Mouse (Mus musculus) heart, postnatal 14 days (tissue): ENCODE data around the gene Hivep3. TPM values are rescaled to one million over a fixed set of nuclear protein-coding genes. Genes with fewer than 3 reads are reported as not detected.

Source experiments
- DNase-seq, 2 experiments: peaks; one replicate each; pipeline ENCODE4 v3.0.0; 2021 to 2022
- intact Hi-C: fragments of 180-260 bp; cut with DNase I; formaldehyde crosslinking; loops from one replicate; pipeline ENCODE4 v1.15.1; 2025
- total RNA-seq, 2 experiments: library from RNA; stranded (reverse); gene quantifications; 2 replicates each; pipeline ENCODE4 v1.2.3; 2021

The Hivep3 gene
- total RNA-seq, 2 experiments from 2014 or later: 5.7 to 6.3 TPM

GRCm38 (mm10) chr4:119932549-119933257 is 199.1 kb downstream of the Hivep3 start:
- DNase-seq: peak in 1 of 2 experiments; percentile 9
- intact Hi-C loops: no loop called here

GRCm38 (mm10) chr4:119934901-119935300 is 201.3 kb downstream of the Hivep3 start:
- no peak for DNase-seq
- intact Hi-C loops: no loop called here

GRCm38 (mm10) chr4:119937876-119938275 is 204.3 kb downstream of the Hivep3 start:
- intact Hi-C loops: no loop called here
- DNase-seq: peak; percentile 55 to 71

- peak in 1 of 2 experiments; percentile 14 for DNase-seq
- intact Hi-C loops: no loop called here
These were observed 204.9 kb downstream of the Hivep3 start for GRCm38 (mm10) chr4:119938518-119938917.

- no peak for DNase-seq
- intact Hi-C loops: no loop called here
These were observed 206.2 kb downstream of the Hivep3 start for GRCm38 (mm10) chr4:119939786-119940185.

- DNase-seq: no peak
- intact Hi-C loops: no loop called here
These were observed 212.8 kb downstream of the Hivep3 start for GRCm38 (mm10) chr4:119946224-119946887.

- DNase-seq: no peak
- intact Hi-C loops: no loop called here
These were observed 213.9 kb downstream of the Hivep3 start for GRCm38 (mm10) chr4:119947232-119948162.

- DNase-seq: no peak
- intact Hi-C loops: no loop called here
These were observed 214.8 kb downstream of the Hivep3 start for GRCm38 (mm10) chr4:119948406-119948805.

GRCm38 (mm10) chr4:119948922-119949614 is 215.5 kb downstream of the Hivep3 start:
- intact Hi-C loops: no loop called here
- no peak for DNase-seq

GRCm38 (mm10) chr4:119950181-119950580 is 216.6 kb downstream of the Hivep3 start:
- DNase-seq: no peak
- intact Hi-C loops: no loop called here

- no peak for DNase-seq
- intact Hi-C loops: no loop called here
These were observed 217.5 kb downstream of the Hivep3 start for GRCm38 (mm10) chr4:119951081-119951480.

GRCm38 (mm10) chr4:119955008-119955407 is 221.4 kb downstream of the Hivep3 start:
- DNase-seq: no peak
- intact Hi-C loops: no loop called here

GRCm38 (mm10) chr4:119957970-119958369 is 224.4 kb downstream of the Hivep3 start:
- no peak for DNase-seq
- intact Hi-C loops: no loop called here

- intact Hi-C loops: no loop called here
- DNase-seq: peak in 1 of 2 experiments; percentile 42
These were observed 225.7 kb downstream of the Hivep3 start for GRCm38 (mm10) chr4:119959293-119959692.

- DNase-seq: no peak
- intact Hi-C loops: no loop called here
These were observed 226.3 kb downstream of the Hivep3 start for GRCm38 (mm10) chr4:119959873-119960272.

GRCm38 (mm10) chr4:119960523-119960922 is 226.9 kb downstream of the Hivep3 start:
- no peak for DNase-seq
- intact Hi-C loops: no loop called here

- intact Hi-C loops: no loop called here
- DNase-seq: no peak
These were observed 227.6 kb downstream of the Hivep3 start for GRCm38 (mm10) chr4:119961164-119961563.

GRCm38 (mm10) chr4:119962066-119962465 is 228.5 kb downstream of the Hivep3 start:
- intact Hi-C loops: no loop called here
- no peak for DNase-seq

- intact Hi-C loops: loop anchor here (5.0 kb wide), 1 partner anchor 136 kb away; no protein-coding TSS in a partner anchor
- peak in 1 of 2 experiments; percentile 38 for DNase-seq
These were observed 232.8 kb downstream of the Hivep3 start for GRCm38 (mm10) chr4:119966105-119967072.
